Mouse (Mus musculus) spleen, adult 2 months (tissue): Measurements from ENCODE around the gene Cd19.

ENCODE experiments used
- CTCF ChIP-seq: fragments of 200-500 bp; IDR thresholded peaks from 2 replicates; pipeline ENCODE4 v1.5.1; 2011; ENCODE audit warnings: mild to moderate bottlenecking, inconsistent platforms; ENCODE audit not compliant: insufficient read depth, insufficient read length, insufficient replicate concordance; ENCODE audit errors: extremely low read depth
- POLR2A ChIP-seq: fragments of 200-500 bp; IDR thresholded peaks from 2 replicates; pipeline ENCODE4 v1.6.1; 2011; ENCODE audit warnings: low read depth, low read length, inconsistent platforms

- TF ChIP-seq CTCF (no peak), POLR2A (no peak)
Measured at GRCm38 (mm10) chr7:126373007-126373406, 41.7 kb downstream of the Cd19 start.
